Comparison of ENCODE assay signal across 9 mouse cellular contexts in the genomic region with DNA sequence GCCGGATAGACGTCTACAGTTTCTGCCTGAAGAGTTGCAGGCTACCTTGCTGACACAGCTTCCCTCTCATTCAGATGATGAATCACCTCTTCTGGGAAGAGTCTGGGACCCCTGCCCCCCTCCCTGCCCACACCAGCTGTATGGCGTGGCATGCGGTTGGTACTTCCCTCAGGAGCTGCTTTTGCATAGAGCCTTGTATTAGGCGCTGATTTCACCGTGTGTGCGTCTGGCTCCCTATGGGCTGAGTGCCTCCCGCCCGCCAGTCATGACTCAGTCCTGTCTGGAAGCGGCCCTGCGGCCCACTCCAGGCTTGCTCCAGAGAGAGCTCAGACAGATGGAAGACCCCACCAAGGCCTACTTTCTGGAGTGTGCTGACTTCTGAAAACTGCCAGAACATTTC. TPM values are rescaled to one million over a fixed set of nuclear protein-coding genes. Genes with fewer than 3 reads are reported as not detected.
DNase-seq lines count a peak whose midpoint lies in the region; ATAC-seq lines count a peak whose summit lies in the region.
"Had no signal": no experiment of that assay in that cellular context is flagged by ENCODE, and none has a peak within 500 bp of the region (broad histone marks: within the 10 kb centered on the region; RNA-seq: fewer than 3 reads in every experiment).

No protein-coding gene starts in this region.

- H3K27me3 ChIP-seq in kidney, embryonic 14.5 days (ENCODE audit: control insufficient read depth, insufficient read depth, low read length): no peaks in the 10 kb centered on the region
- H3K27me3 ChIP-seq in heart, embryonic 15.5 days: peaks cover 13% of the 10 kb centered on the region; the same call in 1 of the 2 replicates

- no peak for DNase-seq in kidney, postnatal 36 days
- peak; percentile 45 to 63 for DNase-seq in lung, postnatal 4 days
- no peak for DNase-seq in thymus, adult 18-20 months
- no peak for DNase-seq in urinary bladder, adult 2 months (ENCODE audit: low spot score)

- H3K9ac ChIP-seq in kidney, embryonic 14.5 days (ENCODE audit: low read depth, low read length): no peak overlapping the region
- no peak overlapping the region for H3K9ac ChIP-seq in heart, embryonic 15.5 days

- H3K9me3 ChIP-seq in kidney, embryonic 14.5 days (ENCODE audit: control insufficient read depth, low read length): no peaks in the 10 kb centered on the region
- H3K9me3 ChIP-seq in heart, embryonic 15.5 days (replicated peaks): no peaks in the 10 kb centered on the region

- no peak overlapping the region for H3K4me3 ChIP-seq in kidney, embryonic 14.5 days (ENCODE audit: low read length)
- no peak overlapping the region for H3K4me3 ChIP-seq in heart, embryonic 15.5 days
- H3K4me3 ChIP-seq: heart, adult 2 months had no signal

- no peak overlapping the region for H3K4me2 ChIP-seq in kidney, embryonic 14.5 days (replicated peaks; ENCODE audit: low read depth, low read length)
- H3K4me2 ChIP-seq in heart, embryonic 15.5 days: no peak overlapping the region

- 35% methylated on average over 11 of the region's 11 CpGs for WGBS in kidney, embryonic 14.5 days
- WGBS in heart, embryonic 15.5 days: 26% methylated on average over 11 of the region's 11 CpGs

- H3K27ac ChIP-seq in kidney, embryonic 14.5 days (ENCODE audit: low read depth, low read length): peak overlapping the region; percentile 82
- peak overlapping the region; percentile 77 for H3K27ac ChIP-seq in heart, embryonic 15.5 days
- H3K27ac ChIP-seq: heart, adult 2 months had no signal

- H3K36me3 ChIP-seq in kidney, embryonic 14.5 days (ENCODE audit: control insufficient read depth, insufficient read depth, low read length): no peaks in the 10 kb centered on the region
- no peaks in the 10 kb centered on the region for H3K36me3 ChIP-seq in heart, embryonic 15.5 days

- ATAC-seq in kidney, embryonic 14.5 days (ENCODE audit: low FRiP score, low TSS enrichment): peak; percentile 47; the same call in 1 of the 2 replicates
- peak; percentile 69 for ATAC-seq in common myeloid progenitor, adult 5-6 weeks (replicated peaks; ENCODE audit: low read depth, poor library complexity, severe bottlenecking)
- ATAC-seq in heart, embryonic 15.5 days (replicated peaks; ENCODE audit: insufficient number of reproducible peaks, insufficient read depth, low FRiP score, low read depth): peak; percentile 75
- no peak for ATAC-seq in monocyte, adult 5-6 weeks (replicated peaks; ENCODE audit: insufficient number of reproducible peaks, low FRiP score, low TSS enrichment, poor library complexity, severe bottlenecking)

- H3K4me1 ChIP-seq in kidney, embryonic 14.5 days (ENCODE audit: control insufficient read depth, insufficient read depth, low read length): peaks cover 20% of the 10 kb centered on the region
- H3K4me1 ChIP-seq in heart, embryonic 15.5 days (replicated peaks): peaks cover 51% of the 10 kb centered on the region

RNA-seq across cellular contexts. Expression of a gene that starts 8.1 kb away (rescaled TPM):
- 76.2 and 105 TPM in 2 replicates for polyA plus RNA-seq in kidney, embryonic 14.5 days (2014; fragmentation: Nextera tagmentation; extraction: Ambion mirVana)
- 5.5 and 7.2 TPM in 2 replicates for total RNA-seq in common myeloid progenitor, adult 5-6 weeks (2017)
- polyA plus RNA-seq in heart, embryonic 15.5 days (2015; fragmentation: Nextera tagmentation; extraction: Ambion mirVana): 36.9 and 49.0 TPM in 2 replicates
- total RNA-seq in monocyte, adult 5-6 weeks (2017): 73.8 to 154 TPM (median 152 TPM) in 3 replicates
- polyA plus RNA-seq in urinary bladder, adult 2 months (2012; rRNA removed): 151 and 155 TPM in 2 replicates

RNA-seq across cellular contexts. Expression of a gene that starts 52.9 kb away (rescaled TPM):
- 0.96 and 1.6 TPM in 2 replicates for polyA plus RNA-seq in kidney, embryonic 14.5 days (2014; fragmentation: Nextera tagmentation; extraction: Ambion mirVana)
- not detected in 2 replicates for total RNA-seq in common myeloid progenitor, adult 5-6 weeks (2017)
- polyA plus RNA-seq in heart, embryonic 15.5 days (2015; fragmentation: Nextera tagmentation; extraction: Ambion mirVana): not detected in 2 replicates
- total RNA-seq in monocyte, adult 5-6 weeks (2017): not detected in 3 replicates
- polyA plus RNA-seq in urinary bladder, adult 2 months (2012; rRNA removed): not detected in 2 replicates
- total RNA-seq: heart, adult 2 months had no signal
- polyA plus RNA-seq: heart, adult 2 months had no signal

Comparison
In these comparisons a context has a peak if more than half of its experiments do, and no peak if none do; other contexts are left out.
1. DNase-seq: peak in lung, postnatal 4 days (2 of 2); none in kidney, postnatal 36 days (0 of 2), thymus, adult 18-20 months (0 of 2) and urinary bladder, adult 2 months (single experiment).